Mouse (Mus musculus) cerebellum, adult 8-10 months (tissue): ENCODE measurements at regions not wholly inside any gene's neighbourhood (a gene's known extent, or its start where the extent isn't known, plus 50 kb on each side); places are given as distances from the start of the nearest gene placed in this dataset.
A peak's percentile ranks its signal among the peaks of the same experiment; 100 is the strongest.

Source experiments
- DNase-seq: peaks from one replicate; pipeline ENCODE4 v3.0.0; 2022

GRCm38 (mm10) chr5:97222489-97223237, 111.3 kb upstream of the Paqr3 start:
- no peak for DNase-seq

- DNase-seq: no peak
These were observed 107.3 kb upstream of the Paqr3 start for GRCm38 (mm10) chr5:97218712-97219111.

DNA sequence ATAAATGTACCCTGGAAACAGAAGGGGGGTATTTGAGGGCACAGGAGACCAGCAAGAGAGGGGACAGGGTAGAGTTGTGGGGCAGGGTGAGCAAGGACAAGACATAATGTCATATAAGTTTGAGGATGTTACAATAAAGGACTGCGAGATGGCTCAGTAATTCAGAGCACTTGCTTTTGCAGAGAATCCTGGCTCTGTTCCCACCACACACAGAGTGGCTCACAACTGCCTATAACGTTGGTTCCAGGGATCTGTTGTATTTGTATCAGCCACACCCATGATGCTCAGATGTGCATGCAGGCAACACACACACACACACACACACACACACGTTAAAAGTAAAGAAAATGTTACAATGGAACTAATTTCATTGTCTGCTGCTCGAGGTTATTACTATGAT, 94.2 kb upstream of the Paqr3 start:
- DNase-seq: no peak

- peak; percentile 75 for DNase-seq
These were observed 92.9 kb upstream of the Paqr3 start for GRCm38 (mm10) chr5:97204337-97204736.

- no peak for DNase-seq
These were observed 92.2 kb upstream of the Paqr3 start for GRCm38 (mm10) chr5:97203646-97204045.

GRCm38 (mm10) chr5:97202557-97202956, 91.2 kb upstream of the Paqr3 start:
- DNase-seq: no peak

GRCm38 (mm10) chr5:97200655-97201054, 89.3 kb upstream of the Paqr3 start:
- no peak for DNase-seq

GRCm38 (mm10) chr5:97195281-97195660, 83.9 kb upstream of the Paqr3 start:
- DNase-seq: peak; percentile 90

DNA sequence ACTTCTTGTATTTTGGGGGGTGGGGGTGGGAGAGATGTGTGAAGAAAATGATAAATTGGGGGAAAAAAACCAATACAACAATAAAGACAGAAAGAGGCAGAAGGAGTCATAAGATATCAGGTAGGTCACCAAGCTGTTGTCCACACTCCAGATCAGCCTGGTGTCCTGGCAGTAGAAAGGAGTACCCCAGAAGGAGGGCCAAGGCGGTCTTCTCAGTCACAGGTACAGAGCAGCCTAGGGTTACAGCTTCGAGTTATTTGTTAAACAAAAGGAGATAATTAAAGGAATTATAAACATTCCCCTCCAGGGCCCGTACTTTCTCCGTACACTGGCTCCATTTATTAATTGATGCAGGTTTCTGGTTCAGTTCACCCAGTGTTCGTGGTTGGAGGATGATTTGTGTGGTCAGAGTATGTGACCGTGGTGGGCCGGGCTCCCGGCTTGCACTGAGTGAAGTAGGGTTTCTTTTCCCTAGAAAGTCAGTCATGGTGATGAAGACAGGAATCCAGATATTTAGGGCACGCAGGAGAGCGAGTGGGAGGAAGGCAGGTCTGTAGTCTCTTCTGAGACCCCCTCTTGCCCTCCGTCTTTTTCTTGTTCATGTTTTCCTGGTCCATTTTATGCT, 83.4 kb upstream of the Paqr3 start:
- no peak for DNase-seq

DNA sequence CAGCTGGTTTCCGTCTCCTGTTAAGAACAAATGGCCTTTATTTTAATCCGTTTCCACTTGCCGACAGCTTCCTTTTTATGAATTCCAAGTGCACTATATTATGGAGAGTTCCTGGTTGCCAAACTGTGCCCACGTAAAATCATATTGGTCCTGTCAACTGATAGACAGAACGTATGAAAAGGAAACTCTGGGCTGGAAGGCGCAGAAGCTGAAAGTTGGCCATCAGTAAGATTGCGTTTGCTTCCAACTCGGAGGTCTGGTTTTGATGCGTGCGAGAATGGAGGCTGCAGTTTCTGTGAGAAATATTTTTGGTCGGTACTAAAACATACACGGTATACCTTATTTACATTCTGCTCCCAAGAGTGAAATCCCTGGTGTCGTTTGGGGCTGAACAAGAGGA, 81.3 kb upstream of the Paqr3 start:
- no peak for DNase-seq

GRCm38 (mm10) chr5:97190695-97191094, 79.3 kb upstream of the Paqr3 start:
- no peak for DNase-seq

- DNase-seq: no peak
These were observed 73.1 kb upstream of the Paqr3 start for GRCm38 (mm10) chr5:97184512-97184911.

GRCm38 (mm10) chr5:97181249-97181648, 69.9 kb upstream of the Paqr3 start:
- no peak for DNase-seq

- DNase-seq: no peak
These were observed 63.0 kb upstream of the Paqr3 start for GRCm38 (mm10) chr5:97174446-97174845.

GRCm38 (mm10) chr5:97167401-97168249, 56.2 kb upstream of the Paqr3 start:
- no peak for DNase-seq

DNA sequence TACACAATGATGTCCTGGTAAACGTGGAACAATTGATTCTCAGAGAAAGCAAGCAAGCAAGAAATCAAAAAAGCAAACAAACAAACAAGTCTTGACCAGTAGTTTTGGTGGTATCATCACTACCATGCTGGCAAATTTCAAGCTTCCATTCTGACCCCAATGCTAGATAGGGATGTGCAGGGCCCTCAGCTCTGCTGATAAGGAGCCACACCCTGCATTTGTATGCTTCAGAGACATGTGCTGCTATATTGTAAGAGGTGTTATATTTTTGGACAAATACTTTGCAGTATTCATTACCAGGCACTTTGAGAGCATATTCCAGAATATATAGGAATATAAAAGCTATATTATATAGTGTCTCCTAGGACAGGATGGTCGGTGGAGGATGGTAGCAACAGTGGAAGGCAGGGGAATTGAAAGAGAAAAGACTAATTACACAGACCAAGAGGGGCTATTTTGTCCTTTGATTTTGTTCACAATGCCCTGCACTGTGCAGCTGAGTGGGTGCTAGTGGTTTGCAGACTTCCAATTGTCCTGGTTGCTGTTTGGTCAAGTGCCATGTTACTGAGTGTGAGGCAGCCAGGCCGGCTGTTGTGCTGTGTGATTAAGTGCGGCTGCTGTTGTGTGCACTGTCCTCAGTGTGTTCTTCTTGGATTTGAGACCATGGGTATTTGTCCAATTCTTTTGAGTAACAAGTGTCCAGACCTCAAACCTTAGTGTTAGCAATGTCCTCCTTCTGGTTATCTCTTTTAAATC, 54.9 kb upstream of the Paqr3 start:
- DNase-seq: no peak
